Mouse (Mus musculus) left cerebral cortex, adult 9 months (tissue): ENCODE data around the gene Olfr1504.
"Not testable (repeated sequence)": the region's sequence is repeated elsewhere in the genome, so short reads cannot be mapped to it uniquely, and the experiment has no call there.

Source experiments
- DNase-seq, 2 experiments: peaks; one replicate each; pipeline ENCODE4 v3.0.0; 2022; ENCODE audit warnings: low spot score in 2 of 2

The Olfr1504 gene

DNA sequence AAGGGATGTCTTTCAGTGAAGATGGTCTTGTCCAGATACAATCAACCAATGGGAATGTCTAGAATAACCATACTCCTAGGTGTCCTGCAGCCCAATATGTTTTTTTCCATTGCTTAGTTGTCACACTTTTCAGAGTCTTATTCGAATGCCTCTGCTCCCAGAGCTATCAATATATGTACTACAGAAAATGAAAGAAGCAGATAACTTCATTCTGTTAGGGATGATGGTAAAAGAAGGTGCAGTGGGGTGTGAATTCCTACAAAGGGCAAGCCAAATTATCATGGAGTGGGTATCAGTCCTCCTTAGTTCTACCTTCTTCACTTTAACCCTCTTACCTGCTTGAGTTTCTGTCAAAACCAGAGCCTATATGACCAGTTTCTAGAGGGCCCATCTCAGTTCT, at the start of gene Olfr1504:
Gene Olfr1504 (minus strand): TSS at position 101 of the 400 bp plus-strand sequence.
- no peak for DNase-seq

DNA sequence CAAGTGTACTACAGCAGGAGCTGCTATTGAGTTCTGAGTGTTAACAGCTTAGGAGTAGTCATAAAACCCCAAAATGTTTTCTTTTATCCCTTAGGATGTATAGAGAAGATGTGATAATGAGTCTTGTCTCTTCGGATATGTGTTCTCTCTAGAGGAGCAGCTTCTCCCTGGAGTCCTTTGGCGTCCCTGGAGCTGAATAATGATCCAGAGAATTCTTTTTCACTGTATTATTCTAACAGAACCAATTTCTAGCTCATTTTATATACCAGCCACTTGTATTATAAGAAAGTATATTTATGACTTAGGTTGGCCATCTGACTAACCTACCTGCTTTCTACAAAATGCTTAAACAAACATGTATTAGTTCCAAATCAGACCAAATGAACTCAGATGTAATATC, 15.5 kb upstream of the Olfr1504 start, which contains the start of gene Olfr1505:
Gene Olfr1505 (plus strand): TSS at position 301 of the 400 bp plus-strand sequence.
- DNase-seq: no peak

DNA sequence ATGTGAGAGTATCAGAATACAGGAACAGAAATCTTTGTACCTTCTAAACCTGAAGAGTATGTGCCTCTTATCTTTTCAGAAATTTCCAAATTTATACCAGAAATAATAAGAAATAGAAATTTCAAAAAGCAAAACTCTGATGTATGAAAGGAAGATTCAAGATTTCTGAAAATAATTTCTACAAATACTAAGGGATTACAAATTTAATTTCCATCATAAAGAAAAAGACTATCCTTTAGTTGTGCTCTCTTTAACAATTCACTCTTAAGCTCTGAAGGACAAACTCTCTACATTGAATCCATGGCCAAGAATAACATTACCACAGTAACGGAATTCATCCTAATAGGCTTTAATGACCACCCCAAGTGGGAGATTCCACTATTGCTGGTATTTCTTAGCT, 36.2 kb downstream of the Olfr1504 start, which contains the start of gene Olfr1502:
Gene Olfr1502 (plus strand): TSS at position 301 of the 400 bp plus-strand sequence.
- no peak for DNase-seq

DNA sequence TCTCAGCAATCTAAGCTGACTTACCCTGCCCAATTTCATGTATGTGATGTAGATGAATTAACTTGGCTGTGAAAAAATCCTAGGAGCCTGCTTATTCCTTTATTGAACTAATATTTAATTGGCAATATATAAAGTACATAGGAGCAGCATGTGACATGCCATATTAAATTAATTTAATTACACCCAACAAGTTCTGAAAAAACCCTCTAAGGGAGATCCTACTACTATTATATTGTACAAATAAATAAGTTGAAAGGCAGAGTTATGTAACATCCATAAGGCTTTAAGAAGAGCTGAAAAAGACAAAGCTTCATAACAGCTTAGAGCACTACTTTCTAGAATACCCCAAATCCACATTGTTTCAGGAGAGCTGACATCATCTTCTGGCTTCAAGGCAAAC, 47.1 kb downstream of the Olfr1504 start, which contains the start of gene Olfr1501:
Gene Olfr1501 (minus strand): TSS at position 101 of the 400 bp plus-strand sequence.
- DNase-seq: not testable (repeated sequence)
